Mouse (Mus musculus) T-cell, adult 2 months (primary cell): ENCODE results near the gene Mup13.
"Not testable (repeated sequence)": the region's sequence is repeated elsewhere in the genome, so short reads cannot be mapped to it uniquely, and the experiment has no call there.

Source experiments
- DNase-seq: peaks from one replicate; pipeline ENCODE4 v3.0.0; 2022; ENCODE audit warnings: low spot score

The Mup13 gene

GRCm38 (mm10) chr4:61228186-61228585 is at the start of gene Mup13:
TSS of gene Mup13 (minus strand) at chr4:61228286.
- not testable (repeated sequence) for DNase-seq
